Comparison of ENCODE assay signal across 27 mouse cellular contexts in the genomic region with DNA sequence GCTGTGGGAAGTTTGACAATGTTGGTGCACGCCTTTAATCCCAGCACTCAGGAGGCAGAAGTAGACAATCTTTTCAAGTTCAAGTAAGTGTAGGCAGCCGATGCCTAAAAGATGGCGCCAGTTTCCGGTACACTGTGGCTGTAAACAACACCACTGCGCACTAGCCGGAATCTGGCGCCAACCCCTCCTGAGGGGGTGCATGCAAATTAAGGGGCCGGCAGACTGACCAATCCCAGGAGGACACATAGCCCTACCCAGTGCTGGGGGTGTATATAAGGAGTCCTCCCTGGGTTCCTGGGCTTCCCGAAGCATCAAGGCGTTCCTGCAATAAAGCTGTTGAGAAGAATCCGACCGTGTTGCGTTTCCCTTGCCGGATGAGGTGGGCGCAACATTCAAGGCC.
DNase-seq lines count a peak whose midpoint lies in the region; TF ChIP-seq lines count a peak whose summit lies in the region.
"Had no signal": no experiment of that assay in that cellular context is flagged by ENCODE, and none has a peak within 500 bp of the region (broad histone marks: within the 10 kb centered on the region; RNA-seq: fewer than 3 reads in every experiment).

No protein-coding gene starts in this region.

- H3K27me3 ChIP-seq in E14TG2a.4 (ENCODE audit: insufficient read depth, low read length) = no peaks in the 10 kb centered on the region
- H3K27me3 ChIP-seq: CH12.LX; embryonic facial prominence, embryonic 13.5 days; embryonic facial prominence, embryonic 15.5 days; forebrain, embryonic 12.5 days; Patski had no signal

- DNase-seq in lung, postnatal 10 days = peak; percentile 42
- no peak for DNase-seq in lung, postnatal 14 days
- DNase-seq in ES-CJ7 (ENCODE audit: low read depth, low spot score) (peak; percentile 43), R1 (ENCODE audit: low read depth, low spot score) (peak; percentile 81)
- no peak for DNase-seq in spleen, adult 12 weeks (ENCODE audit: low spot score)
- DNase-seq in urinary bladder, adult 18-20 months (ENCODE audit: low spot score in 2 of 2) = no peak
- DNase-seq in layer of hippocampus, adult 9-11 months = no peak
- DNase-seq: adrenal gland, adult 2 months; adrenal gland, postnatal 10 days; adrenal gland, postnatal 25 days; B cell, adult 2 months; cerebellum, adult 11 months; cerebellum, adult 18-20 months; cerebellum, adult 8-10 months; cerebellum, adult 9-11 months; cerebellum, postnatal 14 days; cerebellum, postnatal 36 days; embryo, embryonic 11 days had no signal

- H3K4me1 ChIP-seq in E14TG2a.4 (replicated peaks; ENCODE audit: low read depth, low read length) = peaks cover 95% of the 10 kb centered on the region
- H3K4me1 ChIP-seq: embryonic facial prominence, embryonic 13.5 days; embryonic facial prominence, embryonic 15.5 days; forebrain, embryonic 12.5 days had no signal

- H3K36me3 ChIP-seq in E14TG2a.4 (ENCODE audit: insufficient read depth, low read length) = peaks cover 74% of the 10 kb centered on the region
- H3K36me3 ChIP-seq: embryonic facial prominence, embryonic 13.5 days; embryonic facial prominence, embryonic 15.5 days; forebrain, embryonic 10.5 days; forebrain, embryonic 12.5 days; G1E had no signal

- no peak for TF ChIP-seq CTCF in E14TG2a.4 (conservative IDR thresholded peaks at IDR 0.05; ENCODE audit: low read length)

- peak overlapping the region; percentile 27; the same call in 1 of the 2 replicates for H3K4me3 ChIP-seq in E14TG2a.4 (replicated peaks; ENCODE audit: low read length)
- H3K4me3 ChIP-seq: embryonic facial prominence, embryonic 13.5 days; embryonic facial prominence, embryonic 15.5 days; erythroblast, embryonic 14.5 days; forebrain, embryonic 10.5 days; forebrain, embryonic 12.5 days had no signal

- peaks cover 6% of the 10 kb centered on the region for H3K9me3 ChIP-seq in E14TG2a.4 (ENCODE audit: low read length)
- H3K9me3 ChIP-seq: embryonic facial prominence, embryonic 13.5 days; embryonic facial prominence, embryonic 15.5 days; forebrain, embryonic 10.5 days; forebrain, embryonic 12.5 days; G1E had no signal

Comparison
In these comparisons a context has a peak if more than half of its experiments do, and no peak if none do; other contexts are left out.
1. DNase-seq: peak in lung, postnatal 10 days (single experiment), ES-CJ7 (single experiment) and R1 (single experiment); none in lung, postnatal 14 days (single experiment), spleen, adult 12 weeks (single experiment), urinary bladder, adult 18-20 months (0 of 2) and layer of hippocampus, adult 9-11 months (single experiment).